Mouse (Mus musculus) hindlimb bud, embryonic 11.5 days (tissue): ENCODE measurements around the gene Myo5a.
A peak's percentile ranks its signal among the peaks of the same experiment; 100 is the strongest.

Experiments
- DNase-seq: peaks from one replicate; pipeline ENCODE4 v3.0.0-alpha.2; 2012; ENCODE audit warnings: low read depth, low spot score; ENCODE audit errors: extremely low spot score

Gene Myo5a

GRCm38 (mm10) chr9:75070457-75071028, at the start of gene Myo5a:
Gene Myo5a, plus strand, starts transcription at chr9:75071015.
- peak; percentile 8 for DNase-seq

- DNase-seq: no peak
Measured at GRCm38 (mm10) chr9:75022546-75022945, 48.3 kb upstream of the Myo5a start.

GRCm38 (mm10) chr9:75023150-75023894, 47.5 kb upstream of the Myo5a start:
- DNase-seq: no peak

DNA sequence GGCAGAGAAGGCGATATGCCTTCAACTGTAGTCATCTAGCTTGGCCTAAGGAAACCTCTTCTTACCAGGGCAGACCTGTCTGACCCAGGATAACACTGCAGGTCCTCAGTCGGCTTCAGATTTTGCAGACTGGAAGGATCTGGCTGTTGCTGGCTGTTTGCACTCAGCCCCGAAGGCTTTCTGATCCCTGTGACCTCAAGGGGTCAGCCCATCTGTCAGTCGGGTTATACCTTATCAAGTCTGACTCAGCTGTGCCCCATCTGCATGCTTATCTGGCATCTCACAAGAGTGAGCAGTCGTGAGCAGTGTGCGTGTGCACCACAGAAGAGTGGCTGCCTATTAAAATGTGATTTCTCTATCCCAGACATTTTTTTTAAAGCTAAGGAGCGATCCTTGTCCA, 46.7 kb upstream of the Myo5a start:
- no peak for DNase-seq

DNA sequence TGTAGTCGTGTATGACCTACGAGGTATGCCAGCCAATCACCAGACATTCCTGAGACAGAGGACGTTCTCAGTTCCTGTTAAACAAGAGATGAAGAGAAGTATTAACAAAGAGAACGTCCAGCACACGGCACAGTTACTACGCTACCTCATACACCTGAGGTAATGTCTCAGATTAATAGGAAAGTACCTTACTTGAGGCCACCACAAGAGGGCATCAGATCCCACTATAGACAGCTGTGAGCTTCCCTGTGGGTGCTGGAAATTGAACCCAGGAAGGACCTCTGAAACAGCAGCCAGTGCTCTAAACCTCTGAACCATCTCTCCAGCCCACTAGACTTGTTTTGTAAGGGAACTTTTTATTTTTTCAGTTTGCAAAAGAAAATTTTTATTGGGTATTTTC, 45.1 kb upstream of the Myo5a start:
- no peak for DNase-seq

GRCm38 (mm10) chr9:75032408-75032807, 38.4 kb upstream of the Myo5a start:
- DNase-seq: no peak

DNA sequence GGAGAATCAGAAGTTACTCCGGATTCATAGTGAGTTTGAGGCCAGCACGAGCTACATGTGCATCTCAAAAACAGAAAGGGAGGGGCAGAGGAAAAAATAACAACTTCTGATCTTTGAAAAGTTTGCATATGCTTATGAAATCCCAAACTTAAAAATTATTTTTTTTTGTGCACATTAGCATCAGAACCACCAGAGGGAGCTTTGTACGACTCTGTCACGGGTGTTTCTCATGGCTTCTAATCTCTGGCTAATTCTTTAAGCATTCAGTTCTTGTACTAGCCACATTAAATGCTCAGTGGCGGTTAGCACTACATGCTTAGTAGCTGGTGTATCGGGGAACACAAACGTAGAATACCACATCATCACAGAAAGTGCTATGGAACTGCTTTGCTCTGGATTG, 37.7 kb upstream of the Myo5a start:
- no peak for DNase-seq

DNA sequence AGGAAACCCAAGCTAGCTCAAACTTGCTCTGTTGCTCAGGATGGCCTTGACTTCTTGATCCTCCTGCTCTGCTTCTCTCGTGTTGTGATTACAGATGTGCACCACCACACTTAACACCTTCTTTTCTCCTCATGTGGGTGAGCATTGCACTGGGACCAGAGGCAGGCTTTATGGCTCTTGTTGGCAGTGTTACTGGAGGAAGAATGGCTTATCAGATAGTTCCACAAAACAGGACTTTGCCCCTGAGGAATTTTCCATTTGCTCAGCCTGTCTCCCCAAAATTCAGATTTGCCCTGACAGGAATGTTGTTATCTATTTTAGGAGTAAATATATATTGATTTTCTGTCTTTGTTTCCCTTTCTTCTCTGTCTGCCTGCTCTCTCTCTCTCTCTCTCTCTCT, 36.1 kb upstream of the Myo5a start:
- no peak for DNase-seq

DNA sequence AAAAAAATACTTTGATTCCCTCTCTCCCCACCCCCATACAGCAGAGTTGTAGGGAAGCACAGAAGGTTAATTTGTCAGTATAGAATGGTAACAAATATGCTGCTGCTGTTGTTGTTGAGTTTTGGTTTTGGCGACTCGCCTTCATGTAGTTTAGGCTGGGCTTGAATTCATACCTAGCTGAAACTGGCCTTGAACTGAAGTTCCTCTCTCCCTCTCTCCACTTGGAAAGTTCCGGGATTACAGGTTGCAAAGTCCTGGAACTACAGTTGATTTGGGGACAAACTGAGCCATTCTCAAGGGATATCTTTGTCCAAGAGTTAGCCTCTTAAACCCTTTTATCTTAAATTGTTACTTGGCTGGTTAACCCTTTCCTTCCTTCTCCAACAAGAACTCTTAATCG, 34.9 kb upstream of the Myo5a start:
- no peak for DNase-seq

GRCm38 (mm10) chr9:75037451-75038356, 33.1 kb upstream of the Myo5a start, which contains the start of gene Arpp19:
Gene Arpp19, plus strand, starts transcription at chr9:75037614.
- peak; percentile 63 for DNase-seq

DNA sequence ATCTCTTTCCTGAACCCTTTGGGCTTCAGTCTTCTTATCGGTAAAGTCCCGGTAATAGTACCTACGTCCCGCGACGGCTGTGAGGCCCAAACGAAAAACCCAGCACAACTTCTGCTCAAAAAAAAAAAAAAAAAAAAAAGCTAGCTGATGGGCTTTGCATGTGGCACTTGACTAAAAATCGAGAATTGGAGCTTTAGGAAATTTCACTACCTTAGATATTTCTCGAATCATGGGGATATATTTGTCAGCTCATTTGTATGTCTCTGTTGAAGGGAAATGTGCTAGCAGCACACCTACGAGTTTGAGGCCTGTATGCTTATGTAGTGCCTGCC, 32.5 kb upstream of the Myo5a start:
- no peak for DNase-seq

GRCm38 (mm10) chr9:75040566-75040965, 30.2 kb upstream of the Myo5a start:
- DNase-seq: no peak

DNA sequence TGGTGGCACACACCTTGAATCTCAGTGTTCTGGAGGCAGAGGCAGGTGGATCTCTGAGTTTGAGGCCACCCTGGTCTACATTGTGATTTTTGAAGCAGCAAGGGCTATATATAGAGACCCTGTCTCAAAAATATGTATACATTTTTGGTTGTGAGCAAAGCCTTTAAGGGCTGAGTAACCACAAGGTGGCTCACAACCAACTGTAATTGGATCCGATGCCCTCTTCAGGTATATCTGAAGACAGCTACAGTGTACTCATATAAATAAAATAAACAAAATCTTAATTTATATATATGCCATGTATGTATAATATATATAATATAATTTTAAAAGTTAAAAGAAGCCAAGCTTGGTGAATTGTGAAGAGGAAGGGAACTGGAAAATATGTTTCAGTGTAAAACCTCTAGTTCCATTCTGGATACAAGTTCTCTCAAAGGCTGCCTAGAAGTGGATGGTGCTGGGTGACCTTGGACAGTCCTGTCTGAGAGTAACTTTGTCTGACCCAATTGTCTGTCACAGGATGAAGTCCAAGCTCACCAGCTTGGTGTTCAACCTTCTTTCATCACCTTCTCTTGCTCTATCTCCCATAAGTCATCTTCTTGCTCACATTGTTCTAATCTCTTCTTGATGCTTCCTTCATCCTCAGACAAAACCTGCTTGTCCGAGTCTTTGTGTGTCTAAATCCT, 28.8 kb upstream of the Myo5a start:
- DNase-seq: no peak

DNA sequence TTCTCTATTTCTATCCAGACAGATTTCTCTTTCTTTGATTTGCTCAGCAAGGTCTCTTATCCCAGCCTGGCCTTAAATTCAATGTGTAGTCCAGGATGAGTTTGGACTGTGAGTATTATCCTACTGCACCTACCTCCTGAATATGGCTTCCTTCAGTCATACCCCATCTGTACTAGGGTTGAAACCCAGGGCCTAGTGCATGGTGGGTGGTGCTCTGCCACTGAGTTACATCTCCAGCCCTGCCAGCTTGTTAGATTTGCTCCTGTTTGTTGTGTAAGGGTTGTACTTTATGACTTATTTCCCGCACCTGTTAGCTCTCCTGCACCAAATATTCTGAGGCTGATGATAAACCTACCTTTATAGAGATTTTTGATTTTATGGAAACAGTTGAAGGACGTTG, 27.6 kb upstream of the Myo5a start:
- no peak for DNase-seq

DNA sequence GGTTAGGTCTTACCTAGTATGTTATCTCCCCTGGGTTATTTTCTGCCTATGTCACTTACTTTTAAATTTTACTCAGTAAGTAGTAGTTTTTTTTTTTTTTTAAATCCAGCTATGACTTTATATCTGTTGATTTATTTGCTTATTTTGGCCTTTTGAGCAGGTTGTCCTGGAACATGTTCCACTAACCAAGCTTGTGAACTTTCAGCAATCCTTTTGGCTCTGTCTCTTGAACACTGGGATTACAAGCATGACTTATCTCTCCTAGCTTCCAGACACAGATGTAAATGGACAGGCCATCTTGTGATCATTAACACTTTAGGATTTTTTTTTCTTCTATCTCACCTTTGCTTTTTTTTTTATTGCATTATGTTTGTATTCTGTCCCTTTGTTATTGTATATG, 23.7 kb upstream of the Myo5a start:
- no peak for DNase-seq

GRCm38 (mm10) chr9:75049100-75049499, 21.7 kb upstream of the Myo5a start:
- DNase-seq: no peak

DNA sequence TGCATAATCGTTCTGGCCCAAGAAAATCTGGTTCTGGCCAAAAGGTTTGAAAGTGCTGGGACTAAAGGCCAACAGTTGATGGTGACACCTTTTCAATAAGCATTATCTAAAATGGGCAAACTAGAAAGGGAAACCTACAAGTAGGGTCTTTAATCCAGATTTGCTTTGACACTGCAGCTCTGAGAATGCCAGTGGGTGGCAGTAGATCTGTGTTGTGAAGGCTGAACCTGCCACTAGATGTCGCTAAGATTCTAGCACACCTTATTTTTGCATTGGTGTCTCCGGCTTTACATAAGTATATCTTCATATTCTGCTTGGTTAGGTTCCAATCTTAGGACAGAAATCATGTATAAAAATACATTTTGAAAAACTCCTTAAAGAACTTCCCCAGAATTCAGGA, 20.8 kb upstream of the Myo5a start:
- DNase-seq: no peak

DNA sequence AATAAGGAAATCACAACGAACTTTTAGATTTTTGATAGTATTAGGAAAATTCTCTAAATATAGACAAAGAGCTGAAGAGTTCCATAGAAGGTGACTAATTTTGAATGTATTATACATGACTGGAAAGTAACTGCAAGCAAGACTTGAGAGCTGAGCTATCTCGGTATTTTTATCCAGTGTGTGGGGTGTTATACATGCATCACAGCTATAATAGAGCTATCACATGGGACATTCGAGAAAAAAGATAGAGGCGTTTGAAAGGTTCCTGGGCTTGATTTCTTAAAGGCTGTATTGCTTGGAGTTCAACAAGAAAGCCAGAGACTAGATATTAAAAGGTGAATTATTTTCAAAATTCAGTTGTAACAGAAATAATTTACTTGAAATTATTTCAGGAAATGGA, 19.0 kb upstream of the Myo5a start:
- DNase-seq: no peak

- no peak for DNase-seq
Measured at GRCm38 (mm10) chr9:75055046-75055445, 15.8 kb upstream of the Myo5a start.

GRCm38 (mm10) chr9:75064678-75065331, 6.0 kb upstream of the Myo5a start:
- DNase-seq: no peak
